In the genomic region with DNA sequence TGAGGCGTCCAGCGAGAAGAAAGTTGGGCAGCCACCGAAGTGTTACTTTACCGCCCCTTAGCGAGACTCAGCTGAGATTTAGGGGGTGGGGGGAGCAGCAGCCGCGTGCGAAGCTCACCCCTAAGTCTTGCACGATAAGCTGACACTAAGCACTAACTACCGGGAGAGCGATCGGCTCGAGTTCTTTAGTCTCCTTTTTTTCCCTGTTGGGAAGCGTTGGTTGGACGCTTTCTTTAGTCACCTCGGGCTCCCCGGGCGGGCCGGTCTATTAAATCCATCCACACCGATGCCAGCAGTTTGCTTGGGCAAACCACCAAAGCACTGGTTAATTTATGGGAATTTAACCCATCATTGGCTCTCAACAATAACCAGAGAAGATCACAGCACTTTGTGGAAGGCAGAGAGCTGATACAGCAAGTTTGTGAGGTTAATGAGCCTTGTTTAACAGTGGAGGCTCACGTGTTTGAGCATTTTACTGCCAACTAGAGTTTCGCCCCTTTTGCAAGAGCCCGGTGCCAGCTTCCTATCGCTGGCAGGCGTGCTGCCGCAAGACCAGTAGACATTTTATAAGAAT, we compare ENCODE assay signal across 8 mouse cellular contexts. TPM values are rescaled to one million over a fixed set of nuclear protein-coding genes. Genes with fewer than 3 reads are reported as not detected.
DNase-seq lines count a peak whose midpoint lies in the region; ATAC-seq lines count a peak whose summit lies in the region.

No protein-coding gene starts in this region.

- 1% methylated on average over 26 of the region's 26 CpGs for WGBS in forebrain, embryonic 11.5 days
- WGBS in hindbrain, embryonic 14.5 days = 1% methylated on average over 26 of the region's 26 CpGs

- DNase-seq in left cerebral cortex, postnatal 25 days (ENCODE audit: low spot score in 2 of 2) = peak; percentile 37 to 65
- no peak for DNase-seq in left cerebral cortex, adult 8-10 months (ENCODE audit: low spot score in 2 of 2)
- peak; percentile 71 for DNase-seq in brain, adult 2 months (ENCODE audit: low read depth, low spot score)
- peak; percentile 64 for DNase-seq in forebrain, embryonic 11.5 days (ENCODE audit: low spot score)
- peak; percentile 53 for DNase-seq in hindbrain, embryonic 14.5 days (ENCODE audit: low spot score)
- peak; percentile 31 to 52 for DNase-seq in layer of hippocampus, postnatal 14 days (ENCODE audit: low spot score in 2 of 2)
- peak; percentile 27 for DNase-seq in right cerebral cortex, postnatal 4 days

- H3K27ac ChIP-seq in forebrain, embryonic 11.5 days (ENCODE audit: low read depth, low read length) = peak overlapping the region; percentile 71; the same call in 1 of the 2 replicates
- peak overlapping the region; percentile 88 for H3K27ac ChIP-seq in hindbrain, embryonic 14.5 days

- intact Hi-C loops in left cerebral cortex, postnatal 25 days (cut with DNase I) = loop anchor here (2.0 kb wide), 1 partner anchor 44 kb away; no protein-coding TSS in a partner anchor

- H3K4me3 ChIP-seq in forebrain, embryonic 11.5 days (ENCODE audit: low read depth, low read length) = peak overlapping the region; percentile 86
- H3K4me3 ChIP-seq in hindbrain, embryonic 14.5 days (replicated peaks; ENCODE audit: low read length) = peak overlapping the region; percentile 72
- peak overlapping the region; percentile 95 for H3K4me3 ChIP-seq in megakaryocyte, embryonic 14.5 days (replicated peaks)

- 0 out of 2 replicates have a peak, but pooled peaks cover 3% of the 10 kb centered on the region for H3K27me3 ChIP-seq in forebrain, embryonic 11.5 days (ENCODE audit: control insufficient read depth, insufficient read depth, low read length)
- H3K27me3 ChIP-seq in hindbrain, embryonic 14.5 days (ENCODE audit: control insufficient read depth, insufficient read depth, low read length) = 0 out of 2 replicates have a peak, but pooled peaks cover 9% of the 10 kb centered on the region
- H3K27me3 ChIP-seq in megakaryocyte, embryonic 14.5 days (replicated peaks) = peaks cover 70% of the 10 kb centered on the region

- H3K9ac ChIP-seq in forebrain, embryonic 11.5 days (ENCODE audit: low read length) = peak overlapping the region; percentile 93
- H3K9ac ChIP-seq in hindbrain, embryonic 14.5 days = peak overlapping the region; percentile 81

- peak; percentile 43 for ATAC-seq in forebrain, embryonic 11.5 days (replicated peaks; ENCODE audit: low FRiP score)
- peak; percentile 2; the same call in 1 of the 2 replicates for ATAC-seq in hindbrain, embryonic 14.5 days (ENCODE audit: low FRiP score)

- H3K36me3 ChIP-seq in forebrain, embryonic 11.5 days (ENCODE audit: control insufficient read depth, insufficient read depth, low read length) = no peaks in the 10 kb centered on the region
- H3K36me3 ChIP-seq in hindbrain, embryonic 14.5 days (replicated peaks; ENCODE audit: control insufficient read depth, insufficient read depth) = no peaks in the 10 kb centered on the region
- no peaks in the 10 kb centered on the region for H3K36me3 ChIP-seq in megakaryocyte, embryonic 14.5 days (replicated peaks; ENCODE audit: low read length)

- H3K9me3 ChIP-seq in forebrain, embryonic 11.5 days (ENCODE audit: control insufficient read depth, low read length) = no peaks in the 10 kb centered on the region
- H3K9me3 ChIP-seq in hindbrain, embryonic 14.5 days (ENCODE audit: control insufficient read depth, low read length) = no peaks in the 10 kb centered on the region
- H3K9me3 ChIP-seq in megakaryocyte, embryonic 14.5 days = no peaks in the 10 kb centered on the region

- peak overlapping the region; percentile 93 for H3K4me2 ChIP-seq in forebrain, embryonic 11.5 days (ENCODE audit: low read depth, low read length, severe bottlenecking)
- peak overlapping the region; percentile 85 for H3K4me2 ChIP-seq in hindbrain, embryonic 14.5 days (replicated peaks)

- H3K4me1 ChIP-seq in forebrain, embryonic 11.5 days (replicated peaks; ENCODE audit: control insufficient read depth, insufficient read depth, low read length) = peaks cover 14% of the 10 kb centered on the region
- peaks cover 18% of the 10 kb centered on the region for H3K4me1 ChIP-seq in hindbrain, embryonic 14.5 days (replicated peaks; ENCODE audit: control insufficient read depth, insufficient read depth, low read length)
- peaks cover 43% of the 10 kb centered on the region for H3K4me1 ChIP-seq in megakaryocyte, embryonic 14.5 days

RNA-seq across cellular contexts. Expression of gene Sntb2, which starts 1.0 kb away (rescaled TPM):
- 10 to 100 TPM; 12.5 to 16.8 TPM for total RNA-seq in left cerebral cortex, postnatal 25 days (2021)
- 10 to 100 TPM; 17.4 to 18.9 (median 18.9) TPM for total RNA-seq in left cerebral cortex, adult 8-10 months (2022)
- 7.9 and 9.5 TPM in 2 replicates for polyA plus RNA-seq in forebrain, embryonic 11.5 days (2014; fragmentation: Nextera tagmentation; extraction: Ambion mirVana)
- 6.3 and 7.3 TPM in 2 replicates for polyA plus RNA-seq in hindbrain, embryonic 14.5 days (2014; fragmentation: Nextera tagmentation; extraction: Ambion mirVana)
- 10 to 100 TPM; 11.9 to 13.0 TPM for total RNA-seq in layer of hippocampus, postnatal 14 days (2021)
- polyA plus RNA-seq in megakaryocyte, embryonic 14.5 days (2012; ENCODE audit: insufficient read depth, low replicate concordance) = 0.37 and 0.63 TPM in 2 replicates

RNA-seq across cellular contexts. Expression of gene Utp4, which starts 43.1 kb away (rescaled TPM):
- 10 to 100 TPM; 33.2 to 33.6 TPM for total RNA-seq in left cerebral cortex, postnatal 25 days (2021)
- total RNA-seq in left cerebral cortex, adult 8-10 months (2022) = 10 to 100 TPM; 31.8 to 37.7 (median 33.7) TPM
- 79.6 and 80.9 TPM in 2 replicates for polyA plus RNA-seq in forebrain, embryonic 11.5 days (2014; fragmentation: Nextera tagmentation; extraction: Ambion mirVana)
- 39.6 and 46.6 TPM in 2 replicates for polyA plus RNA-seq in hindbrain, embryonic 14.5 days (2014; fragmentation: Nextera tagmentation; extraction: Ambion mirVana)
- 10 to 100 TPM; 36.2 to 38.0 TPM for total RNA-seq in layer of hippocampus, postnatal 14 days (2021)
- polyA plus RNA-seq in megakaryocyte, embryonic 14.5 days (2012; ENCODE audit: insufficient read depth, low replicate concordance) = 1.5 and 3.0 TPM in 2 replicates

Comparison
In these comparisons a context has a peak if more than half of its experiments do, and no peak if none do; other contexts are left out.
1. DNase-seq: peak in left cerebral cortex, postnatal 25 days (2 of 2), brain, adult 2 months (single experiment), forebrain, embryonic 11.5 days (single experiment), hindbrain, embryonic 14.5 days (single experiment), layer of hippocampus, postnatal 14 days (2 of 2) and right cerebral cortex, postnatal 4 days (single experiment); none in left cerebral cortex, adult 8-10 months (0 of 2).
2. Peak in every context shown above with its lines, with median percentiles within 50 percentile points of each other: H3K4me3 ChIP-seq.